Mouse (Mus musculus) liver, adult (tissue): Measurements from ENCODE around the gene Tagln.

Source experiments
- GATA4 ChIP-seq: IDR thresholded peaks from 2 replicates; pipeline ENCODE4 v1.6.1; 2014; ENCODE audit warnings: mild to moderate bottlenecking, low read length; ENCODE audit not compliant: insufficient replicate concordance

The Tagln gene

DNA sequence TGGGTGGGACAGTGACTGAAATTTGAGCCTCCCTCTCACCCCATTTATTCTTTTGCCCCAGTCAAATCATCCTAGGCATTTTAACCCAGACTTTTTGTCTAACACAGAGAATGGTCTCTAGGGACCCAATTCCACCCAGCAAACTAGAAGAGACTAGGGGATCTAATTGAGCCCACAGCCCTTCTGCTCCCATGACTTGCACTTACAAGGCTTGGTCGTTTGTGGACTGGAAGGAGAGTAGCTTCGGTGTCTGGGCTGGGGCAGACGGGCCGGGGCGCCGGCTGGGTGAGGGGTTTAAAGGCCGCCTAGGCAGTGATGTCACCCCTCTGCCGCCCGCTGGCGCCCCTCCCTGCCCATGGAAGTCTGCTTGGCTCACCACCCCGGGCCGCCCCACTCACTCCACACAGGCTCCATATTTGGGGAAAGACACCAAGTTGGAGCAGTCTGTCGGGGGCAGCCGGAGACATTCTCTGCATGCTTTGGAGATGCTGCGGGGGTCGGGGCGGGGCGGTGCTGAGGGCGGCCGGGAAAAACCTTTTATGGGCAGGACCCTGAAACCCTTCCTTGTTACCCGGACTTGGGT, at the start of gene Tagln:
Gene Tagln, minus strand, starts transcription at position 431 of the 583 bp plus-strand sequence.
- TF ChIP-seq GATA4: no peak

DNA sequence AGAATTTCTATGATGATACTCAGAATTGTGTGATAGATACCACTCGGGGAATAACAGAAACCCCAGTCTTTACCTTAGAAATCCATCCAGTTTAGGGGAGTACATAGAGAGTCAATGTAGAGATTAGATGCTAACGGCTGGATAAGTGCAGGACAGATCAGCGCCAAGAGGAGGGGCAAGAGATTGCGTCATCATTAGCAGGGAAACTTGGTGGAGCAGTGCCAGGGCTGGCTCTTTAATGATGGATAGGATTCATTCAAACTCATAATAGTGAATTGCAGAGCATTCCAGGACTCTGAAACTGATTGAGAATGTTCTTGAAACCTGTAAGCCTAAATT, 49.3 kb upstream of the Tagln start:
- TF ChIP-seq GATA4: 0 out of 2 replicates have a peak, but pooled peaks have one; percentile 4

DNA sequence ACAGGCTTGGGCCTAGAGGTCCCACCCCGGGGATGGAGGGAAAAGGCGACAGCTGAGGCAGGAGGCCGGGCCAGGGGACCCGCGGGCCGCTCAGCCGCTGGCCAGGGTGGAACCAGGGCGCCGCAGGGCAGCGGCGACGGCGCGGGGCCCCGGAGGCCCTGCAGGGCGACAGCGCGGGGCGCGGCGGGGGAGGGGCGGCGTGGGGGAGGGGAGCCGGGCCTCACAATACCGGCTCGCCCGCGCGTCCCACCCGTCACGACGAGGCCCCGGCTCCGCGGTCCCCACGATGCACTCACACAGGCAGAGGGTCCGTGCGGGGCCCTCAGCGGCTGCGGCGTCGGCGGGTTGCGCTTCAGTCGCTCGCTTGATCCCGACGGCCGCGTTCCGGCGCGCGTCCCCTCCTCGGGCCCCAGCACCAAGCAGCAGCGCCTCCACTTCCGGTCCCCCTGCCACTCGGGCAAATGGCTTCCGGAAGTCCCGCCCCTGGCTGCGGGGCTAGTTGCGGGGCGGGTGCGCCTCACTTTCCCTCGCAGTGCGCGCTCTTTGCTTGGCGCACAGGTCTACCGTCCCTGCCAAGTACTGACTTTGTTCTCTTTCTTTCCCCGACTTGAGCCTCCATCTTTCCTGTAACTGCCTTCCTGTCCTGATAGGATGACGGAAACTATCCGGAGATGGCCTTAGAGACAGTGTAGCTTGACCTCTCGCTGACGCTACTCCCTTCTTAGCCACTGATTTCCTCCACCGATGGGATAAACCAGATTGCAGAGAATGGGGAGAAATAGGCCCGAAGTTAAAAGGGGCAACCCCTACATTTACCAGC, 48.8 kb upstream of the Tagln start:
- TF ChIP-seq GATA4: peak; percentile 24; the same call in 1 of the 2 replicates

DNA sequence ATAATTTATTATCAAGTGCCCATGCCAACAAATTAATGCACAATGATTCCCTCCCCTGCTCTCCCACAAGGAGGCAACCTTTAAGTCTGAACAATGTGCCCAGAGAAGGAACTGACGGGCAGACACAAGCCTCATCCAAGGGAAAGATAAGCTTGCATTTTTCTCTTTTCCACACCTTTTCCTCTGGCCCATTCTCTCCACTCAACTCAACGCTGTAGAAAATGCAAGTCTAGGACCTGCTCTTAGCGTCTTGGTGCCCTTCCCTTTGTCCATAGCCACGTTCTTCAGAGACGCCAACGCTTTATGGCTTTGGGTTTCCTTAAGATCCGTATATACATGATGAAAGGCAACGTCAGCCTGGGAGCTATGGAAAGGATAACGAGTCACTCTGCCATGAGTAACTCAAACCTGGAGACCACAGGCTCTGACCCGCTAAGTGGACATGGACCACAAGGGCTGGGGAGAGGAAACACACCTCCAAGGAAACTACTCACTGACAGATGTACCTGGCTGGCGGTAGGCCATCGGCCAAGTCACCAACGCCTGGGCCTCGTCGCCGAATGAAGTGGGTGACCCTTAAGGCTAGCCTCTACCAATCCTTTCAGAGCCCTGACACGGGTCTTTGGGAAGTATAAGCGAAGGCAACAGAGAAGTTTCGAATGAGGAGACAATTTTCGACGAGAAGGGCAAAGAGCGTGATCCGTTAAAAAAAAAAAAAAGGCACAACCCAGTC, 48.0 kb upstream of the Tagln start:
- TF ChIP-seq GATA4: no peak

GRCm38 (mm10) chr9:45981331-45981730, 45.5 kb upstream of the Tagln start:
- no peak for TF ChIP-seq GATA4

DNA sequence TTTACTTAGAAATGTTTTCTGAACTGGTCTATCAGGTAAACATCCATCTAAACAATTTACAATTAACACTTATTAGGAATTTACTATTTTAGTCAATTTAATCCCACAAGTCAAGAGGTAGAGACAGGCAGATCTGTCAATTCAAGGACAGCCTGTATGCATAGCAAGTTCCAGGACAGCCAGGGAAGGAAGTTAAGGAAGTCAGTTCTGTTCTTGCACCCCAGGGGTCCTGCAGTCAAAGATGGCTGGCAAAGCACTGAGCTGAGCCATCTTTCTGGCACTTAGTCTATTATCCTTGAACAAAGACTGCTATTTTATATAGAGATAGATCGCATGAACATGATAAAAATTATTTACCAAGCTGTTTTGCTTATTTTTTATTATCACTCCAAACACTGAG, 44.8 kb upstream of the Tagln start:
- no peak for TF ChIP-seq GATA4

- TF ChIP-seq GATA4: no peak
Observed at GRCm38 (mm10) chr9:45979778-45980177, 43.9 kb upstream of the Tagln start.

GRCm38 (mm10) chr9:45976884-45977283, 41.0 kb upstream of the Tagln start:
- no peak for TF ChIP-seq GATA4

- no peak for TF ChIP-seq GATA4
Observed at GRCm38 (mm10) chr9:45963577-45963976, 27.7 kb upstream of the Tagln start.

DNA sequence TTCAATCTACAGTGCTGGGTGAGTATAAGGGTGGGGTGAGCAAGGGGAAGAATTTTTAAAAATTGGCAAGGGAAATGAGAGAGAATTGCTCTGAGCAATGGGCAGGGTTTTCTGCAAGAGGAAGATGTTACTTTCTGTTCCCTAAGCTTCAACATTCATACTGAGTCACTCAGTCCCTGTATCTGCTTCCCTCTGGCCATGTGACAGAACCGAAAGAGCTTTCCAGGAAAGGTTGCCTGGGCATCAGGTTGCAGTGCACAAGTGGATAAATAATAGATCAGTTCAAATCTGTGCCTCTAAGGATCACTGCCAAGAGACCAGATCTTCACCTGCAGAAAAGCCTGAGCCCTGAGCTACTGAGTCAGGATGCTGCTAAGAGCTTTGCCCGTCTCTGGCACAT, 26.0 kb upstream of the Tagln start:
- no peak for TF ChIP-seq GATA4

DNA sequence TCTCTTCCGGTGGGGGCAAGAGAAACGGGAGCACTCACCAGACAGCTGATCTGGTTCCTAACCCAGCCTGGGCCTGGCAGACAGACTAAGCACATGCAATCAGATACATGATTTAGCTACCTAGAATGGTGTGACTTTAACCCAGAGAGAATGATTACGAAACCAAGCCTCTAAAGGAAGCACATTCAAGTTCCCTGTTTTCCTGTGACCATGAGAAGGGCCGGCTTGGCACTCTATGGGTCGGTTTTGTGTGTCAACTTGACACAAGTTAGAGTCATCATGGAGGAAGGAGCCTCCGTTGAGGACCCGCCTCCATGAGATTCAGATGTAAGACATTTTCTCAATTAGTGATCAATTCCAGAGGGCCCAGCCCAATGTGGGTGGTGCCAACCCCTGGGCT, 23.8 kb upstream of the Tagln start:
- no peak for TF ChIP-seq GATA4

GRCm38 (mm10) chr9:45958851-45959250, 23.0 kb upstream of the Tagln start:
- no peak for TF ChIP-seq GATA4

GRCm38 (mm10) chr9:45958023-45958670, 22.3 kb upstream of the Tagln start:
- TF ChIP-seq GATA4: no peak

- TF ChIP-seq GATA4: no peak
Observed at GRCm38 (mm10) chr9:45955107-45955963, 19.5 kb upstream of the Tagln start, which contains the start of gene Sidt2. Gene Sidt2, minus strand, starts transcription at chr9:45955258.
